Mouse (Mus musculus): ENCODE measurements around the gene Osbpl6. TPM values are rescaled to one million over a fixed set of nuclear protein-coding genes. Genes with fewer than 3 reads are reported as not detected.

Osbpl6 gene
- polyA plus RNA-seq, 1 experiment from 2014 or later: 16.5 TPM

- Histone ChIP-seq H3K27ac (peak within 1 kb of the TSS; percentile 91), H3K4me1 (replicated peaks) (peaks cover 8% of the 10 kb centered on the region), H3K36me3 (peaks cover 14% of the 10 kb centered on the region), H3K27me3 (no peaks in the 10 kb centered on the region), H3K4me3 (replicated peaks) (peak within 1 kb of the TSS; percentile 81), H3K9ac (replicated peaks) (peak within 1 kb of the TSS; percentile 85), H3K9me3 (no peaks in the 10 kb centered on the region), H3K4me2 (peak within 1 kb of the TSS; percentile 69)
- peak; percentile 99 for ATAC-seq (ENCODE audit: insufficient number of reproducible peaks, insufficient read depth, low FRiP score, low TSS enrichment, low read depth)
- WGBS: under 1% methylated on average over 42 of the region's 42 CpGs
Measured at GRCm38 (mm10) chr2:76647883-76648570, 241.7 kb downstream of the Osbpl6 start, which contains the start of the genes Prkra and Pjvk. Gene Prkra, minus strand, starts transcription at chr2:76648015. Gene Pjvk, plus strand, starts transcription at chr2:76648476.

DNA sequence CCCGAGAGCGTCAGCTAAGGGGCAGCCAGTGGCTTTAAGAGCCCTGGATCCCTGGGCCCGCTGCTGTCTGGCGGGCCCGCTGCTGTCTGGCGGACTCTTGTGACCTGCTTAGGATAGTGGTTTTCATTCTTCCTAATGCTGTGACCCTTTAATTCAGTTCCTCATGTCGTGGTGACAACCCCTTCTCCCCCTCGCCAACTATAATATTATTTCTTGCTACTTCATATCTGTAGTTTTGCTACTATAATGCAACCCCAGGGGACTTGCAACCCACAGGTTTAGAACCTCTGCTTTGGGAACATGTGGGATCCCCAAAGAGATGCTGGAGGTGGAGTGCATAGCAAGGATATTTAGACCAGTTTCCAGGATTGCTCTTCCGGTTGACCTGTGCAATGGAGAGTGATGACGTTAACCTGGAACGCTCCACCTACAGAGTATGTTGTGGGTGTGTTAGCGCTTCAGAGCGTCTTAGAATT, 242.4 kb downstream of the Osbpl6 start:
- Histone ChIP-seq H3K9ac (replicated peaks) (peak overlapping the region; percentile 55), H3K9me3 (no peaks in the 10 kb centered on the region), H3K27ac (peak overlapping the region; percentile 91), H3K4me2 (peak overlapping the region; percentile 69), H3K27me3 (no peaks in the 10 kb centered on the region), H3K36me3 (peaks cover 8% of the 10 kb centered on the region; the same call in 1 of the 2 replicates), H3K4me3 (replicated peaks) (peak overlapping the region; percentile 81), H3K4me1 (replicated peaks) (peaks cover 8% of the 10 kb centered on the region)
- peak; percentile 40; the same call in 1 of the 2 replicates for ATAC-seq (ENCODE audit: insufficient number of reproducible peaks, insufficient read depth, low FRiP score, low TSS enrichment, low read depth)
- 32% methylated on average over 13 of the region's 13 CpGs for WGBS

Small RNA genes within 50 kb of the gene (microRNA-seq; reads per million reads assigned to microRNA genes)
- not detected for gene Gm23164

Other genes with a start within 250 kb of the Osbpl6 start
- 0.13 and 0.20 TPM in 2 replicates for gene Pde11a, start 67.7 kb upstream of the Osbpl6 start, polyA plus RNA-seq (2016; fragmentation: Nextera tagmentation; extraction: Ambion mirVana)
- not detected in 2 replicates for gene Cyct, start 46.1 kb upstream of the Osbpl6 start, polyA plus RNA-seq (2016; fragmentation: Nextera tagmentation; extraction: Ambion mirVana)
- gene Rbm45, start 36.5 kb upstream of the Osbpl6 start, polyA plus RNA-seq (2016; fragmentation: Nextera tagmentation; extraction: Ambion mirVana): 13.2 and 18.8 TPM in 2 replicates
- gene Prkra, start 241.5 kb downstream of the Osbpl6 start, polyA plus RNA-seq (2016; fragmentation: Nextera tagmentation; extraction: Ambion mirVana): 82.8 and 86.5 TPM in 2 replicates
- 0.61 and 0.90 TPM in 2 replicates for gene Pjvk, start 242.0 kb downstream of the Osbpl6 start, polyA plus RNA-seq (2016; fragmentation: Nextera tagmentation; extraction: Ambion mirVana)

Data from limb, embryonic 12.5 days (tissue).